Mouse (Mus musculus) c-Kit-positive CD71-negative TER-119-negative erythroid progenitor cells, embryonic 14.5 days (primary cell): Measurements from ENCODE around the gene Mrps6.

ENCODE experiments used
- DNase-seq: peaks from one replicate; pipeline ENCODE4 v3.0.0-alpha.2; 2013; ENCODE audit warnings: low read depth

The Mrps6 gene

DNA sequence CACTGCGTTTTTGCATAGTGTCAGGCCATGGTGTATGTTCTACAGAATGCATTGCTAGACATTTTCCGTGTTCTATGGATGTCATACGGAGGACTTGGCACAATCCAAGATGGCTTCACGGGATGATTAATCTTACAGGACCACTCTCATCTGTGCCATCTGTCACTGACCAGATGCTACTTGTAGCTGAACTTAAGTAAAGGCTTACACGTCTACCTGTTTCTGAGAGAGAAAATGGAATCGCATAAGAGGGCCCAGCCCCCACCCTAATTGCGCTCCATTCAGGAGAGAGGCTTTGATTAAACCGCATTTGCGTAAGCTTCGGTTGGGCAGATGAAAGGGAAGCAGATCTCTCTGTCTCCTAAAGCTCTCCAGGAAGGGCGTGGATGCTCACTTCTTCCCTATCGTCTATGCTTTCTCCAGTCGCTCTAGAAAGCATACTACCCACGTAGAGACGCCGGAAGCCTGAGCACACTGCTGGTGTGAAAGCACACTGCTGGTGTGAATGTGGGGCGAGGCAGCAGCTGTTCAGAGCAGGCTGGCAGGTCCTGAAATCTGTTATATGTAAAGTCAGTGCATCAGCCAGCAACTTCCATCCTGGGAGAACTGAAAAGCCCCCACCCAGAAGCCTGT is 62.9 kb downstream of the Mrps6 start:
- no peak for DNase-seq

DNA sequence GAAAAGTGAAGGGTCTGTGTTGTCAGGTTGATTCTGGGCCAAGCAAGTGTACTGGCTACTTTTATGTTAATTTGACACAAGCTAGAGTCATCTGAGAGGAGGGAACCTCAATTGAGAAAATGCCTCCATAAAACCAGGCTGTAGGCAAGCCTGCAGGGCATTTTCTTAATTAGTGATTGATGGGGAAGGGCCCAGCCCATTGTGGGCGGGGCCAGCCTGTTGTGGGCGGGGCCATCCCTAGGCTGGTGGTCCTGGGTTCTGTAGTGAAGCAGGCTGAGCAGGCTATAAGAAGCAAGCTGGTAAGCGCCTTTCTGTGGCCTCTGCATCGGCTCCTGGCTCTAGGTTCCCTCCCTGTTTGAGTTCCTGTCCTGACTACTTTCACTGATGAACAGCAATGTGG is 69.2 kb downstream of the Mrps6 start:
- no peak for DNase-seq

DNA sequence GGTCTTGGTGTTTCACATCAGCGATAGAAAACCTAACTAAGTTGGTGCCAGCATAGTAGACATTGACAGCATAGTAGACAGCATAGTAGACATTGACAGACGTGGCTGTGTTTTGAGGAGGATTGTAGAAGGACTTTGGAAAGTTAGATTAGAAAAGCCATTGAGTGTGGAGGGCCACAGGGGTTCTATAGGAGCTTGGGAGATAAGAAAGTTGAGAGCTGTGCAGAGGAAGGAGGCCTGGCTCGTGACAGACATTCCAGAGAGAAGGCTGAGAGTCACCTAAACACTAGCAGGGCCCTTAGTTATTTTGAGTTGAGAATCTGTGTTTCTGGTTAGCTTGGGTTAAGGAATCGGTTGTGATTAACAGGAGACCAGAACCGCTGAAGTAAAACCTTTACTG is 69.6 kb downstream of the Mrps6 start:
- DNase-seq = no peak

DNA sequence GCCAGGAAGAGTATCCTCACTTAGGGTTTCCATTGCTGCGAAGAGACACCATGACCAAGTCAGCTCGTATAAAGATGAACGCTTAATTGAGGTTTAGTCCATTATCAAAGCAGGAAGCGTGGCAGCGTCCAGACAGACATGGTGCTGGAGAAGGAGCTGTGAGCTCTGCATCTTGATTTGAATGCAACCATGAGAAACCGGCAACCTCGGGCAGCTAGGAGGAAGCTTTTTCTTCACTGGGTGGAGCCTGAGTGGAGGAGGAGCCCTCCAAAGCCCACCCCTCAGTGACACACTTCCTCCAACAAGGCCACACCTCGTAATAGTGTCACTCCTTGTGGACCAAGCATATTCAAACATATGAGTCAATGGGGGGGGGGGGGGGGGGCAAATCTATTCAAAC is 71.8 kb downstream of the Mrps6 start:
- no peak for DNase-seq

DNA sequence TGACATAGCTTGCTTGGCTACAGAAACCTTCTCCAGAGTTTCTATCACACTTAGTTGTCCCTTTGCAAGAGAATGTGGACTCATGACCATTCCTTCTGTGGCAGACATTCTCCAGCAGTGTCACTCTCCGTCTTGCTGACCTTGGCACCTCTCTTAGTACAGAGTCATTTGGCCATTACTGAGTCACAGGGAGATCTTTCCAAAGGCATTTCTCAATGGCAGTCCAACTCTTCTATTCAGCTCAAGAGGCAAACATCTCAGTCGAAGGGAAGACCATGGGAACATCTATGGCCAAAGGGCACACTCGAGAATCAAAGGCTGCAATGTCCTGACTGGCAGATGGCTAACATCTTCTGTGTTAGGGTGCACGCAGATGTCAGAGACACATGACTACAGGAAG is 74.4 kb downstream of the Mrps6 start:
- no peak for DNase-seq

DNA sequence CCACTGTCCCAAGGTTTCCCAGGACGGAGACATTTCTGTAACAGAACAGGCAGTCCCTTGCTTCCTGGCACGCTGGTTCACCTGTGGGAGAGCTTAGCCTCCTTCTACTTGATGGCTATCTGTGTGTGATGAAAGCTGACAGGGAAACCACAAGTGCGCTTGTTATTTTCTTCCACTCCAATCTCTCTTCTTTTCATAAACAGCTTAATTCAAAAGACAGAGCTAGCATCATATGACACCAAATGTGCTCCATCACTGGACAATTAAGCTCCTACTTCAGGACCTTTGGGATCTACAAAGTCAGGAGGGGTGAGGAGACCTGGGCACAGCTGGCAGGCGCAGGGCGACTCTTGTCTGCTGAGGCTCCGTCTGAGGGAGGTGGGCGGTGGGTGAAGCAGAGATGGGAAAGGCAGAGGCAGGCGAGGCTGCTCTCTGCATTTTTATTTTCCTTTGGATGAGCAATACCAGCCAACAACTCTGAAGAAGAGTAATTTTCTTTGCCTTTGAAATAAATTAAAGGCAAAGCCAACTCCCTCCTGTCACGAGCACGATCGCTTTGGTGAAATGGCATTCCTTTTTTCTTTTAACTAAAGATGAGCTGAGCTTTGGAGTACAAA is 76.2 kb downstream of the Mrps6 start:
- DNase-seq = no peak

DNA sequence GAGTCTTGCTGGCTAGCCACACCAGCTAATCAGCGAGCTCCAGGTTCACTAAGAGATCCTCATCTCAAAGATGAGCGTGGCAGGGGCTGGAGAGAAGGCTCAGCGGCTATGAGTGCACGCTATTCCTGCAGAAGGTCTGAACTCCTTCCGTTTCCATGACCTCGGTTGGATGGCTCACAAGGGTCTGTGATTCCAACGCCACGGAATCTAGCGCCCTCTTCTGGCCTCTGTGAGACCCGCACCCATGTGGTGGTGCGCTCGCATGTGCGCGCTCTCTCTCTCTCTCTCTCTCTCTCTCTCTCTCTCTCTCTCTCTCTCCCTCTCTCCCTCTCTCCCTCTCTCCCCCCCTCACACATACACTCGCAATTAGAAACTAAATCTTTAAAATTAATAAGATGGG is 78.2 kb downstream of the Mrps6 start:
- DNase-seq = no peak

DNA sequence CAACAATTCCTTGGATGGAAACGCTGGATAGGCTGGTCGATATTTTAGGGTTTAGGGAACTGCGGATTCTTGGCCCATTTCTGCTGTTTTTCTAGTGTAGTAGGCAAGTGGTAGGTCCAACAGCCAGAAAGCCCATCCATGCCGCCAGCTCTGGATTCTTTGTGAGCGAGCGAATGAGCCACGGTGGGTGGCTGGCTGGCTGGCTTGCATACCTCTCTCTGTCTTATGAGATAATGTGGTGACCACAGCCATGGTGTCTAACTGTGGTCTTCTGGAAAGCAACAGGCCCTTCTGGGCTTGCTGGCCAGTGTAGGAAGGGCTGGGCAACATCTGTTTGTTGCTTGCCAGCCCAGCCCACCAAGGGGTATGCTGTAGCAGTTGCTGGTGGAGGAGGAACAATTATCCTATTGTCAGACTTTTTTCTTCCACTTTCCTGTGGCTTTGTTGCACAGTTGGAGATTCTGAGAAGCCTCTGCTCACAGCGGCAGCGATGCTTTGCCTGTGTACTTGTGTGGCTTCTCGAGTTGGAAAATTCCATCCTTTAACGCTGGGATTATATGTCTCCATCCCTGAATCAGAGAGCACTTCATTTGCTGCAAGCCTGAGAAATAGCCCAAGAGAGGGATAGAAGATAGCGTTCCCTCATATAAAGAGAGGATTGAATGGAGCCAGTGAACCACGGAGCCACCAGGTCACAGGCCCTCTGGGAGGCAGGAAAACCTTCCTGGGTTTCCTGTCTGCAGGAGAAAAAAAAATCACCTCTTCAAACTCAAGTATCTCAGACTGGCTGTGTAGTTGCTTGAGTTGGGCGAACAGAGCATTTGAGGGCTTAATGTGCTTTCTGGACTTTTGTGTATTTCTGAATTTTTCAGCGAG is 81.6 kb downstream of the Mrps6 start:
- DNase-seq = no peak

DNA sequence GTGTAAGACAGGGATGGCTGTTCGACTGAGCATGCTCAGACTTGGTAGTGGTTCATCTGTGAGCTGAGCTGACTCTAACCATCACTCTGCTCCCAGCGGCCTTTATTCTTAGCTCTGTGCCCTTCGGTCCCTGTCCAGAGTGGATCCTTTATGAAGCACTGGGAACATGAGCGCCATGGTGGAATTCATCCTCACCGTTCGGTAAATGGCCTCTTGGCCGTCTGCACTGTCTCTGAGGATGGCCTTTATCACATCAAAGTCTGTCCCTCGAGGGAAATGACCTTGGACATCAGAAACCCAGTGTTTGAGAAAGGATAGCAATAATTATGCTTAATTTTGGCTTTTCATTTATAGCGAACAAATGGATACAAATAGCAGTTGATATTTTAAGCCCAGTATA is 82.3 kb downstream of the Mrps6 start:
- DNase-seq = no peak

DNA sequence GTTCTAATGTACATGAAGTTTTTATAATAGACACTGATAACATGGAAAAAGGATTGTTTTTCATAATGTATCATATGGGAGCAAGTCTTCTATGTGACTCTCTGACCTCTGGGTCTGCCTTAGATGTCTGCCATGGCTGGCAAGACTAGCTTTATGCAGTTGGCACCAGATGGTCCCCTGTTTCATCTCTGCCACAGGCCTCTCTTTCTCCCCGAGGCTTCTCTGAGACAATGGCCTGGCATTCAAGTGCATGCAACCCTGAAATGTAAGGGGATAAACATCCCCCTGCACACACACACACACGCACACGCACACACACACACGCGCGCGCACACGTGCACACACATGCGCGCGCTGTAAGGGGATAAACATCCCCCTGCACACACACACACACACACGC is 83.0 kb downstream of the Mrps6 start:
- DNase-seq = no peak

DNA sequence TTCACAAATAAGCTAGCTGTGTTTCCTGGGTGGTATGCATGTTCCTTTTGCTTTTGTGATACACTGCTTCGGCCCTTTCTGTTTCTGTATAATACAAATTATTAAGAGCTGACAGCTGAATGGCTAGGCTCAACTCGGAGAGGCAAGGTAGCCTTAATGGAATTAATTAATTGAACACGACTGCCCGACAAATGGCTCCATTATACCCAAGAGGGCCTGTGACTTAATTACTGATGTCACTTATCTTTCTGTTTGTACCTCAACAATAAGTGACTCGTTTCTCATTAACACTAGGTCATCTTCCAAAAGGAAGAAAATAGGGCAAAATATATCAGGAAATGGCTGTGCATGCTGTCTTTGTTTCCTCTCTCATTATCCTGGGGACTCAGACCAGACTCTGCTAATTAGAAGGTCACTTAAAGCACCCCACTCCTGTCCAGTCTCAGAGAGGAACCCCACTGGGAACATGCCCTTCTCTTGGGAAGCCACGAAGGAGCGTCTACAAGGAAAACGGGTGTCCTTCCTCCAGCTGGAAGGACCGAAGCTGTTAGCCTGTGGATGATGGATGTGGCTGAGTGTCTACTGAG is 84.4 kb downstream of the Mrps6 start:
- DNase-seq = no peak

DNA sequence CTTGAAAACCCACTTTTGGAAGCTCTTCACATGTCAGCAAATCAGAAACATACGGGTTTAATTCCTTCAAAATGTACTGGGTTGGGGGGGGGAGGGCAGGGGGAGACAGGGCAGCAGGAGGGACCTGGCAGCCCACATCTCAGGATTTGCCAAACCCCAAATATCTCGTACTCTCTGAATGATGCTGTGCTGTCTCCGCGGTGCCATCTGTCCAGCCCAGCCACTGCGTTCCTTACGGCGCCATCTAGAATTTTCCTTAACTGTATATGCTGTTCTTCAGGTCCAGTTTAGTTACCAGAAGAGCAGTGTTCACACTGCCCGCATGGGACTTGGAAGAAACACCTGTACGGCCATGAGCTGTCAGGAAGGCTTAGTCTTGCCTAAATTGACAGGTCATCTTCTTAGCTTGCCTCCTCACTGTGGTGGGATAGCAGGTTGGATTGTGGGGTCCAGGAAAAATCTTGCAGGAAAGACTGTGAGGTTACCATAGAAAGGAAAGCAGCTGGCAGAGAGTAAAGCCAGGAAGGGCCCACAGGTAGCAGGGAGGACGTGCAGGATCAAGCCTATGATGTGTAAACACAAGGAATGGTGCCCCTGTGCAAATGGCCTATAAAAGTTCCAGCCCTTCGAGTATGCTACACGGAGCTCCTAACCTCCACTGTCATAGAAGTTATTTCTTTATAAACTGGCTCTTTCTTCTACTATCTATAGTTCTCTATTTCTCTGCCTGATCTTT is 89.7 kb downstream of the Mrps6 start:
- DNase-seq = no peak

DNA sequence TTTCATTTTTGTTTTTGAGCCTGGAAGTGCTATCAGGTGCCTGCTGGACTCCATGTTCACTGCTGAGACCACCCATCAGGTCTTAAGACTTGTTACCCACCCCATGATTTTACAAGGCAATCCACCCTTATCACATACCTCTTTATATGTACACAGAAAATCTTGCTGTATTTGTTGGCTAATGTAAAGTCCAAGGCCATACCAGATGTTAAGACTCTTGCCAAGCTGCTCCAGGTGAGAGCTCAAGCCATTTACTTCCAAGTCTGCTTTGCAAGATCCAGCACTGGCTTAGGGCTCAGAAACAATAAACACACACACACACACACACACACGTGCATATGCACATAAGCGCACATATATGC is 90.3 kb downstream of the Mrps6 start:
- no peak for DNase-seq

DNA sequence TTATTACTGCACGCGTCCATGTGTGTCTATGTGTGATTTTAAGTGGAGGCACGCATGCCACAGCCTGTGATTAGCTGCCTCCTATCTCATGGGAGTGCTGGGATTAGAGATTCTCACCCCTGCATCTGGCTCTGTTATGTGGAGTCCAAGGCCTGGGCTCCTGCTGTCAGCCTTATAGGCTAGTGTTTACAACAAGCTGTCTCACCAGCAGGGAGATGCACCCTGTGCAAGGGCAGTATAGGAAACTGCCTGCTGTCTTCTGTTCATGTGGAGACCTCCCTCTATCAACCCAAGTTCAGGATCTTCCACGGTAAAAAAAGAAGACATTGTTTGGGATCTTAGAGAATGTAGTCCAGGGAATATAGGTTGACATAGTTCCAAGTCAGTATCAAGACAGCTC is 92.9 kb downstream of the Mrps6 start:
- DNase-seq = no peak

DNA sequence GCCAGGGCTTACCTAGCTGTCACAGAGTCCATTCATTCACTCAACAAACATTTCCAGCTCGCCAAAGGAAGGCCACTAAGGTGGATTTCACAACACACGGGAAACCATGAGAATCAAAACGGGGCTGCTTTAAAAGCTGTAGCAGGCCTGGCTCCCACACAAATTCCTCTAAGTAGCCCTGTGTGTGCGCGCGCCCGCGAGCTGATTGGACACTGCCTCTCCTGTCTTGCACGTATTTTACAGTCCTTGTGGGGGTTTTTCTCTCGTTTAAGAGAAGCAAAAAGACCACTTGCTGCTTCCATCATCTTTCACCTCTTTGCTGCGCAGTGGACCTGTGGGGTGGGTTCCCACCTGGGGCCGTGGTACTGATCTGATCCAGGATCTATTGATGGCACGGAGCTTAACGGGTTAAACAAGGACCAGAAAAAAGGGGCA is 100.0 kb downstream of the Mrps6 start:
- DNase-seq = no peak

DNA sequence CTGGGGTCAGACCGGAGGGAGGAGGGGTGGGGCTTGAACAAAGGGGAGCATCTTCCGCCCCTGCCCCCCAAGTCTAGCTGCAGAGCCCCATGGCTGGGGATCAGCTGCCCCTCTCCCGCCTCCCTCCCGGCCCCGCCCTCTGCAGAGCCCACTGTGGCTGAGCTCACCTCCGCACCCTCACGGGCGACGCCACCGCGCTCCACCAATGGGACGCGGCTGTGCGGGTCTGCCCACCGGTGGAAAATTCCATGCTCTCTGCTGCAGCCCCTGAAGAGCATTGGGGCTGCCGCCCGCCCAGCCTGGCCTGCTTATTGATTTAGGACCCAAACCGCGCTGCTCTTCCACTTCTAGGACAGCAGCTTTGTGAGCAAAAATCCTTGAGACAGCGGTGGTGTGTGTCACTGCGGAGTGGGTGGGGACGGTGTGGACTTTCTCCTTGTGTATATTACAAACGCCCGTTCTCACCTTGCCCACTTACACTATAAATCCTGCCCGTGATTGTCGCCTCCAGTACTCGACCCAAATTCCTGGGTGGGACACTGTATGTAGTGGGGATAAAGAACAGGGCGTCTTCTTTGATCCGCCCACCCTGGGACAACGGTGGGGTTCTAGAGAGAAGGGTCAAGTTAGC is 100.5 kb downstream of the Mrps6 start:
- no peak for DNase-seq

DNA sequence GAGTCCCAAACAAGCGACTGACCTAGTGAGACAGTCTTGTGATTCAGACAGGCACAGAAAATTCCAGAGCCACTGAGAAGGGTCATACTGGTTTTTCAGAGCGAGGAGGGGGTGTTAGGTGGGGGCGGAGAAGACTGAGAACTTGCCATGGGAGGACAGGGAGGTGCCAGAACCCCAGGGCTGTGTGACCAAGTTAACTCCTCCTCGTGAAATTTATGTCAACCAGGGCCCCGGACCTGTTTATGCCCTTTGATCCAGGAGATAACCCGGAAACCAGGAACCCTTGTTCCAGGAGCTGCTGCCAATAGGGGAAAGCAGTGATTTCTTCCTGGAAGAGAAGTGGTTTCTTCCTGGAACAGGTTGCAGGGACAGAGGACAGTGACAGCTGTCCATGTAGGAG is 101.0 kb downstream of the Mrps6 start:
- no peak for DNase-seq
